Mouse (Mus musculus) forebrain, embryonic 12.5 days (tissue): Measurements from ENCODE around the gene Kazn. TPM values are rescaled to one million over a fixed set of nuclear protein-coding genes. Genes with fewer than 3 reads are reported as not detected.

Source experiments
- ATAC-seq: fragments of 200-750 bp; cut with Nextera tagmentation; 2 replicates; pipeline ENCODE4 v1.8.0; 2017; ENCODE audit warnings: moderate TSS enrichment; ENCODE audit not compliant: low FRiP score
- H3K27ac ChIP-seq: fragments of 300-500 bp; sonication (generic); 2 replicates; pipeline ENCODE4 v1.5.1; 2016; ENCODE audit warnings: mild to moderate bottlenecking
- H3K27me3 ChIP-seq: fragments of 300-500 bp; sonication (generic); 2 replicates; pipeline ENCODE4 v1.6.1; 2016; ENCODE audit warnings: mild to moderate bottlenecking
- H3K36me3 ChIP-seq: fragments of 300-500 bp; sonication (generic); replicated peaks from 2 replicates; pipeline ENCODE4 v1.6.1; 2016; ENCODE audit warnings: mild to moderate bottlenecking
- H3K4me1 ChIP-seq: fragments of 300-500 bp; sonication (generic); 2 replicates; pipeline ENCODE4 v1.6.1; 2016
- H3K4me2 ChIP-seq: fragments of 300-500 bp; sonication (generic); 2 replicates; pipeline ENCODE4 v1.6.1; 2016; ENCODE audit warnings: mild to moderate bottlenecking, moderate library complexity
- H3K4me3 ChIP-seq: fragments of 300-500 bp; sonication (generic); replicated peaks from 2 replicates; pipeline ENCODE4 v1.5.1; 2016; ENCODE audit warnings: mild to moderate bottlenecking
- H3K9ac ChIP-seq: fragments of 300-500 bp; sonication (generic); 2 replicates; pipeline ENCODE4 v1.6.1; 2016; ENCODE audit warnings: mild to moderate bottlenecking
- H3K9me3 ChIP-seq: fragments of 300-500 bp; sonication (generic); 2 replicates; pipeline ENCODE4 v1.6.1; 2016
- WGBS: fragments of 180-500 bp; shearing (Covaris S2); methylation state at CpG from one replicate; pipeline ENCODE4 v1.1.7; 2016; 5-methylcytosine and 5-hydroxymethylcytosine counted together
- polyA plus RNA-seq: library from polyadenylated mRNA; unstranded; fragments of >200 nt; fragmentation: Nextera tagmentation; extraction: Ambion mirVana; gene quantifications from 2 replicates; pipeline ENCODE4 v1.2.1, GENCODE M21; 2016

Kazn gene
- polyA plus RNA-seq, 1 experiment from 2014 or later = 22.2 TPM

- H3K27me3 ChIP-seq = no peaks in the 10 kb centered on the region
- no peaks in the 10 kb centered on the region for H3K9me3 ChIP-seq
- H3K36me3 ChIP-seq = no peaks in the 10 kb centered on the region
- WGBS = 70% methylated on average over 4 of the region's 4 CpGs
- no peak overlapping the region for H3K27ac ChIP-seq
- no peak overlapping the region for H3K9ac ChIP-seq
- ATAC-seq = no peak
- H3K4me3 ChIP-seq = no peak overlapping the region
- no peak overlapping the region for H3K4me2 ChIP-seq
- peaks cover 1% of the 10 kb centered on the region; the same call in 1 of the 2 replicates for H3K4me1 ChIP-seq
These were observed 22.5 kb upstream of the Kazn start for GRCm38 (mm10) chr4:142261725-142262124.

DNA sequence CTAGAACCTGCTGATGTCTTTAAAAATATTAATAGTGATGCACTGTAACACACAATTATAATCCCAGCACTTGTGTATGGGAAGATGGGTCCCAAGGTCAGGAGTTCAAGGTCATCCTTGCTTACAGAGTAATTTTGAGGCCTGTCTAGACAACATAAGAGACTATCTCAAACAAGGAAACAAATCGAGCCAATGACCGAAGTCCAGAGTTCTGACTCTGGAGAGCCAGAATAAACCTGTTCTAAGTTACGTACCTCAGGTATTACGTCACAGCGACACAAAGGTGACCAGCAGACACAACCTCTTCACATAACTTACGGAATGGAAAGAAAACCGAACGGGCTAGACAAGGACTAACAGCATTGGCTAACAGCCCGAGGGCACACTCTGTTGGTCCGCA lies 19.5 kb upstream of the Kazn start:
- no peak for ATAC-seq
- H3K27me3 ChIP-seq = no peaks in the 10 kb centered on the region
- no peak overlapping the region for H3K4me3 ChIP-seq
- H3K27ac ChIP-seq = no peak overlapping the region
- no peaks in the 10 kb centered on the region for H3K9me3 ChIP-seq
- H3K4me1 ChIP-seq = no peaks in the 10 kb centered on the region; the same call in 1 of the 2 replicates
- no peak overlapping the region for H3K4me2 ChIP-seq
- no peak overlapping the region for H3K9ac ChIP-seq
- H3K36me3 ChIP-seq = no peaks in the 10 kb centered on the region
- 96% methylated on average over 10 of the region's 10 CpGs for WGBS

- peaks cover 11% of the 10 kb centered on the region for H3K4me1 ChIP-seq
- ATAC-seq = no peak
- H3K9me3 ChIP-seq = no peaks in the 10 kb centered on the region
- no peak overlapping the region for H3K27ac ChIP-seq
- no peak overlapping the region for H3K4me3 ChIP-seq
- no peaks in the 10 kb centered on the region for H3K27me3 ChIP-seq
- H3K9ac ChIP-seq = no peak overlapping the region
- no peaks in the 10 kb centered on the region for H3K36me3 ChIP-seq
- 76% methylated on average over 6 of the region's 6 CpGs for WGBS
- H3K4me2 ChIP-seq = no peak overlapping the region
These were observed 14.9 kb upstream of the Kazn start for GRCm38 (mm10) chr4:142254088-142254487.

GRCm38 (mm10) chr4:142251471-142252354 lies 12.5 kb upstream of the Kazn start:
- WGBS = 43% methylated on average over 12 of the region's 12 CpGs
- Histone ChIP-seq H3K9me3 (no peaks in the 10 kb centered on the region), H3K4me3 (no peak overlapping the region), H3K4me1 (peaks cover 18% of the 10 kb centered on the region), H3K4me2 (no peak overlapping the region), H3K27me3 (no peaks in the 10 kb centered on the region), H3K36me3 (no peaks in the 10 kb centered on the region), H3K9ac (no peak overlapping the region; the same call in 1 of the 2 replicates), H3K27ac (no peak overlapping the region)
- peak; percentile 5; the same call in 1 of the 2 replicates for ATAC-seq

DNA sequence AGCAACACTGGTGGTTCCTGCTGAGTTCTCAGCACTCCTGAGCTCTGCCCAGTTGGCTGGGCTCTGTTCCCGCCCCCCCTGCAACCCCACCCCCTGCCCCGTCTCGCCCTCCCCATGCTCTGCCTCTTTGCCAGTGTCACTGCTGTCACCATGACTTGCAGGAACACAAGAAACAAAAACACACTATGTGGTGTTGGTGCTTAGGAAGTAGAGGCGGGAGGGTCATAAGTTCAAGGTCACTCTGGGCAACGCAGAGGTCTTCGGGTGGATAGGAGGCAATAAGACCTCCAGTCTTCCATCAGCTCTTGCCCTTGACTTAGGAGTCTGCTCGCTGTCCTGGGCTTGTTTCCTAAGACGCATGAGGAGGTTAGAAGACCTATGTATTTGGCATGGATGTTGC lies 10.9 kb upstream of the Kazn start:
- peaks cover 25% of the 10 kb centered on the region for H3K4me1 ChIP-seq
- 93% methylated on average over 8 of the region's 8 CpGs for WGBS
- no peaks in the 10 kb centered on the region for H3K9me3 ChIP-seq
- no peak for ATAC-seq
- no peak overlapping the region for H3K9ac ChIP-seq
- H3K4me3 ChIP-seq = no peak overlapping the region
- no peaks in the 10 kb centered on the region for H3K36me3 ChIP-seq
- H3K27me3 ChIP-seq = no peaks in the 10 kb centered on the region
- no peak overlapping the region for H3K27ac ChIP-seq
- no peak overlapping the region for H3K4me2 ChIP-seq

- peak; percentile 25; the same call in 1 of the 2 replicates for ATAC-seq
- no peak overlapping the region for H3K4me3 ChIP-seq
- peaks cover 25% of the 10 kb centered on the region for H3K4me1 ChIP-seq
- no peaks in the 10 kb centered on the region for H3K36me3 ChIP-seq
- H3K4me2 ChIP-seq = no peak overlapping the region
- H3K9ac ChIP-seq = no peak overlapping the region
- H3K9me3 ChIP-seq = no peaks in the 10 kb centered on the region
- WGBS = 22% methylated on average over 9 of the region's 9 CpGs
- H3K27ac ChIP-seq = no peak overlapping the region
- no peaks in the 10 kb centered on the region for H3K27me3 ChIP-seq
These were observed 10.2 kb upstream of the Kazn start for GRCm38 (mm10) chr4:142249401-142249800.

DNA sequence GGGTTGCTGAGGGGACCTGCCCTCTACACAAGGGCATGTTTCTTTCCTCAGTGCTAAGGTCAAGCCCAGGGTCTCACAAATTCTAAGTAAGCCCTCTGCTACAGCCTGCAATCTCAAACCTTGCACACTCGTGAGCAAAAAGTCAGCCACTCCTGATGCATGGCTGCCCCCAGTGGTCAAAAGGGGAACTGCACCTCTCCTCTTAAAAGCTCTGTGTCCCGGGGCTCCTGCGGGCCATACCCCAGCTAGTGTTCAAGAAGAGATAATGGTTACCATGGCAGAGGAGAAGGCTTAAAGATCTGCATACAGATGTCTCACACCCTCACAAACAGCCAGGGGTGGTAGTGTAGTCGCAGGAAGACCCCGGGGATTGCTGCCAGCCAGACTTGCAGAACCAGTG lies 9.2 kb upstream of the Kazn start:
- 7% methylated on average over 5 of the region's 5 CpGs for WGBS
- H3K9ac ChIP-seq = no peak overlapping the region
- peaks cover 25% of the 10 kb centered on the region for H3K4me1 ChIP-seq
- no peak overlapping the region for H3K4me2 ChIP-seq
- no peak overlapping the region for H3K27ac ChIP-seq
- ATAC-seq = no peak; the same call in 1 of the 2 replicates
- H3K4me3 ChIP-seq = no peak overlapping the region
- H3K27me3 ChIP-seq = no peaks in the 10 kb centered on the region
- no peaks in the 10 kb centered on the region for H3K9me3 ChIP-seq
- H3K36me3 ChIP-seq = no peaks in the 10 kb centered on the region

- 22% methylated on average over 5 of the region's 5 CpGs for WGBS
- Histone ChIP-seq H3K27me3 (no peaks in the 10 kb centered on the region), H3K27ac (no peak overlapping the region)
These were observed 7.5 kb upstream of the Kazn start for GRCm38 (mm10) chr4:142246698-142247097.

GRCm38 (mm10) chr4:142244641-142245040 lies 5.4 kb upstream of the Kazn start:
- H3K4me3 ChIP-seq = no peak overlapping the region
- no peak for ATAC-seq
- peaks cover 22% of the 10 kb centered on the region for H3K4me1 ChIP-seq
- H3K9me3 ChIP-seq = no peaks in the 10 kb centered on the region
- no peak overlapping the region for H3K27ac ChIP-seq
- no peak overlapping the region for H3K4me2 ChIP-seq
- no peaks in the 10 kb centered on the region for H3K36me3 ChIP-seq
- peaks cover 4% of the 10 kb centered on the region; the same call in 1 of the 2 replicates for H3K27me3 ChIP-seq
- WGBS = 90% methylated on average over 5 of the region's 5 CpGs
- no peak overlapping the region for H3K9ac ChIP-seq

More at GRCm38 (mm10) chr4:142246698-142247097, 7.5 kb upstream of the Kazn start:
- no peak overlapping the region for H3K4me3 ChIP-seq
- no peaks in the 10 kb centered on the region for H3K36me3 ChIP-seq
- no peaks in the 10 kb centered on the region for H3K9me3 ChIP-seq
- no peak for ATAC-seq
- no peak overlapping the region for H3K4me2 ChIP-seq
- no peak overlapping the region for H3K9ac ChIP-seq
- H3K4me1 ChIP-seq = peaks cover 21% of the 10 kb centered on the region

DNA sequence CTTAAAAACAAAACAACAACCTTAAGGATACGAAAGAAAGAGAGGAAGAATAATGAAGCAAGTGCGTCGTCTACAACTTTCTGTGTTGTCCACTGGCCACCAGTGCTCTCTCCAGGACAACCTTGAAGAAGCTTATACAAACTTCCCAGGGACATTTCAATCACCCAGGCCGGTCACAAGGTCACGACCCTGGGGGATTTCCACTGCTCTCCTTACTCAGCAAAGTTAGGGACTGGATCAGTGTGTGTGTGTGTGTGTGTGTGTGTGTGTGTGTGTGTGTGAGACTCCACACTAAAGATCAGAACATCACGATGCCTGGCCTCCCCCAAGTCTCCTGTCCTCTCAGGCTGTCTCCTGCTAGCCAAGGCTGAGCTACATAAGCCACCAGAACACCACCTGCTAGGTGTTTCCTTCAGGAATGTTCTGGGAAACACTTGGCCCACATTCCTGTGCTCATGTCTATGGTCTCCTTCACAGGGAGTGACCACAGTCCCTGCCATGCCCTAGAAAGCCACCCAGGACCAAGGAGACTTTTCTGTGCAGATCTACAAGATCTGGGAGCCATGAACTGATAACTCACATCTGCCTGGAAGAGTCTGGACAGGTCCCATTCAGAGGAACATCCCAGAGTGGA lies 3.7 kb upstream of the Kazn start:
- WGBS = 91% methylated on average over 6 of the region's 6 CpGs
- Histone ChIP-seq H3K36me3 (no peaks in the 10 kb centered on the region), H3K4me3 (no peak overlapping the region), H3K9ac (no peak overlapping the region), H3K4me1 (peaks cover 33% of the 10 kb centered on the region), H3K9me3 (no peaks in the 10 kb centered on the region), H3K27me3 (peaks cover 7% of the 10 kb centered on the region; the same call in 1 of the 2 replicates), H3K27ac (no peak overlapping the region), H3K4me2 (no peak overlapping the region)
- no peak for ATAC-seq

- Histone ChIP-seq H3K4me1 (peaks cover 33% of the 10 kb centered on the region), H3K9ac (no peak overlapping the region), H3K4me2 (no peak overlapping the region), H3K9me3 (no peaks in the 10 kb centered on the region), H3K27ac (no peak overlapping the region), H3K27me3 (peaks cover 13% of the 10 kb centered on the region; the same call in 1 of the 2 replicates), H3K36me3 (no peaks in the 10 kb centered on the region), H3K4me3 (no peak overlapping the region)
- no peak for ATAC-seq
- WGBS = 91% methylated on average over 4 of the region's 4 CpGs
These were observed 3.0 kb upstream of the Kazn start for GRCm38 (mm10) chr4:142242164-142242563.

DNA sequence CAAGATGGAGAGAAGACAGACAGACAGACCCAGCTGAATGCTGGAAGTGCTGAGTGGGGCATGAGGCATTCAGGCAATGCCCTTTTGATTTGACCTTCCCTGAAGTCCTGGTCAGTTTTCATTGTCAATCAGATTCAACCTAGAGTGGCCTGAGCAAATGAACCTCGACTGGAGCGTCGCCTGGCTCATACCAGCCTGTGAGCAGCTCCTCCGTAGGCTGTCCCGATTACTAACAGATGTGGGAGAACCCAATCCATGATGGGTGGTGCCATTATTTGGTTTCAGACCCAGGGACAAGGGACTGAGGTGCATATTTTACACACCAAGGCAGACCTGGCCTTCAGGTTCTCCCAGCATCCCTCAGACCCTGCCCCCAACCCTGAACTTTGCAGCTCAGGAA lies 1.7 kb upstream of the Kazn start:
- WGBS = 65% methylated on average over 5 of the region's 5 CpGs
- H3K36me3 ChIP-seq = no peaks in the 10 kb centered on the region
- H3K4me2 ChIP-seq = no peak overlapping the region
- peaks cover 18% of the 10 kb centered on the region; the same call in 1 of the 2 replicates for H3K27me3 ChIP-seq
- no peak for ATAC-seq
- H3K9ac ChIP-seq = no peak overlapping the region
- H3K4me3 ChIP-seq = no peak overlapping the region
- H3K4me1 ChIP-seq = peaks cover 22% of the 10 kb centered on the region
- H3K27ac ChIP-seq = no peak overlapping the region
- no peaks in the 10 kb centered on the region for H3K9me3 ChIP-seq
